Comparison of ENCODE assay signal across 15 mouse cellular contexts in the genomic region with DNA sequence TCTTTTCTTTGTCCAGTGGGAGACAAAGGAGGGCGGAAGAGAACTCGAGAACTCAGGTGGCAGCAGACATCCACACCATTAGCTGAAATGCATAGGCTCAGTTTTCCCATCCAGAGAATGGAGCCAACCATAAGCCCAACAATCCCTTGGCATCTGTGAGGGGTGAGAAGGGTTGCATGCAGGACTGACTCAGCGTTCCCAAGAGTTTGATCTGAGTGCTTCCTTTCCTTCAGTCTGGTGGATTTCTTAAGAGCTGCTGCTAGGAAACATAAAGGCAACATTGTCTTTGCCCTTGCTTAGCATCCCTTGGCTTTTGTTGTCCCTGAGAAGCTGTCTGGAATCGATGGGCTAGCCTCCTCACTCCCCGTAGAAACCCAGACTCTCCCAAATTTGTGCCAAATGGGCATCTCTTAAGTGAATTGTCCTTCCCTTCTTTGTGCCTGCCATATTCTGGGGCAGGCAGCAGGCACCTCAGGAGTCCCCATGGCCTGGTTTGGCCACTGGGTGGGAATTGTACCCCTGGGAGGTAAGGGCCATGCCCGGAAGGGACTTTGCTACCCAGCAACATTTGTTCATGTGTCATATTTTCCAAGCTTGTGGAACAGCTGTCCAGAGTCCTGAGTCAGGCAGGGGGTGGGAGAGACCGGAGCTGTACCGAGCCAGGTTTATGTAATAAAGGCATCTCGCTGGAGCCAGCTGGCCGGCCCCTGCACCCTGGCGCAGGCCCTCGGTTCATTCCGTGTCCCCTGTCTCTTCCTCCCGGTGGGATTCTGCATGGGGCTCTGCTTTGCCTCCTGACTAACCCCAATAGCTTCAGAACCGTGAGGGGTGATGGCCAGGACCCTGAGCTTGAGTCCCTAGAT. TPM values are rescaled to one million over a fixed set of nuclear protein-coding genes. Genes with fewer than 3 reads are reported as not detected.
DNase-seq lines count a peak whose midpoint lies in the region; ATAC-seq lines count a peak whose summit lies in the region.
"Had no signal": no experiment of that assay in that cellular context is flagged by ENCODE, and none has a peak within 500 bp of the region (broad histone marks: within the 10 kb centered on the region; RNA-seq: fewer than 3 reads in every experiment).

No protein-coding gene starts in this region.

- no peak overlapping the region for H3K4me3 ChIP-seq in limb, embryonic 13.5 days
- H3K4me3 ChIP-seq in limb, embryonic 10.5 days: no peak overlapping the region
- H3K4me3 ChIP-seq in hindbrain, embryonic 16.5 days (ENCODE audit: low read length): no peak overlapping the region
- H3K4me3 ChIP-seq: megakaryocyte, embryonic 14.5 days had no signal

- intact Hi-C loops in heart, postnatal 14 days (cut with DNase I): no loop called here

- no peaks in the 10 kb centered on the region for H3K27me3 ChIP-seq in limb, embryonic 13.5 days
- no peaks in the 10 kb centered on the region for H3K27me3 ChIP-seq in limb, embryonic 10.5 days (ENCODE audit: low read depth, poor library complexity, severe bottlenecking)
- no peaks in the 10 kb centered on the region for H3K27me3 ChIP-seq in hindbrain, embryonic 16.5 days (replicated peaks; ENCODE audit: control insufficient read depth, insufficient read depth, low read length)

- no peak overlapping the region for H3K27ac ChIP-seq in limb, embryonic 13.5 days
- H3K27ac ChIP-seq in limb, embryonic 10.5 days: no peak overlapping the region
- H3K27ac ChIP-seq in hindbrain, embryonic 16.5 days (ENCODE audit: low read depth, low read length): no peak overlapping the region

- no peak for DNase-seq in limb, embryonic 10.5 days (ENCODE audit: low spot score)
- peak; percentile 65 to 80 for DNase-seq in gastrocnemius, adult 8-10 months (ENCODE audit: low spot score in 2 of 2)
- peak; percentile 69 to 71 for DNase-seq in heart, postnatal 14 days
- DNase-seq in lung, postnatal 14 days: peak; percentile 51
- DNase-seq: adrenal gland, postnatal 25 days; cerebellum, adult 9-10 months; spleen, adult 18-20 months had no signal

- peaks cover 72% of the 10 kb centered on the region for H3K4me1 ChIP-seq in limb, embryonic 13.5 days
- H3K4me1 ChIP-seq in limb, embryonic 10.5 days: peaks cover 20% of the 10 kb centered on the region
- H3K4me1 ChIP-seq in hindbrain, embryonic 16.5 days (ENCODE audit: control insufficient read depth, insufficient read depth, low read depth, low read length): peaks cover 6% of the 10 kb centered on the region
- H3K4me1 ChIP-seq: megakaryocyte, embryonic 14.5 days had no signal

- H3K36me3 ChIP-seq in limb, embryonic 13.5 days: peaks cover 72% of the 10 kb centered on the region
- H3K36me3 ChIP-seq in limb, embryonic 10.5 days: peaks cover 56% of the 10 kb centered on the region
- no peaks in the 10 kb centered on the region for H3K36me3 ChIP-seq in hindbrain, embryonic 16.5 days (ENCODE audit: control insufficient read depth, insufficient read depth, low read length)

- ATAC-seq in limb, embryonic 13.5 days (ENCODE audit: low FRiP score, low read depth): peak; percentile 48; the same call in 1 of the 2 replicates
- ATAC-seq in hindbrain, embryonic 16.5 days: no peak
- ATAC-seq in granulocyte monocyte progenitor cell, adult 5-6 weeks (replicated peaks; ENCODE audit: poor library complexity, severe bottlenecking): no peak

- no peaks in the 10 kb centered on the region for H3K9me3 ChIP-seq in limb, embryonic 13.5 days
- no peaks in the 10 kb centered on the region for H3K9me3 ChIP-seq in limb, embryonic 10.5 days (replicated peaks)
- H3K9me3 ChIP-seq in hindbrain, embryonic 16.5 days (ENCODE audit: control insufficient read depth, low read length): no peaks in the 10 kb centered on the region
- H3K9me3 ChIP-seq: megakaryocyte, embryonic 14.5 days had no signal

- WGBS in limb, embryonic 13.5 days: 81% methylated on average over 15 of the region's 15 CpGs
- WGBS in limb, embryonic 10.5 days: 89% methylated on average over 15 of the region's 15 CpGs
- WGBS in hindbrain, embryonic 16.5 days: 72% methylated on average over 15 of the region's 15 CpGs

- no peak overlapping the region for H3K9ac ChIP-seq in limb, embryonic 13.5 days
- no peak overlapping the region for H3K9ac ChIP-seq in hindbrain, embryonic 16.5 days (ENCODE audit: low read depth, low read length)

- no peak overlapping the region for H3K4me2 ChIP-seq in limb, embryonic 13.5 days (replicated peaks)
- H3K4me2 ChIP-seq in hindbrain, embryonic 16.5 days (ENCODE audit: low read length): no peak overlapping the region

RNA-seq across cellular contexts. Expression of a gene that starts 7.5 kb away (rescaled TPM):
- 32.1 and 32.3 TPM in 2 replicates for polyA plus RNA-seq in limb, embryonic 13.5 days (2015; fragmentation: Nextera tagmentation; extraction: Ambion mirVana)
- polyA plus RNA-seq in limb, embryonic 10.5 days (2016; fragmentation: Nextera tagmentation; extraction: Ambion mirVana): 7.4 and 9.4 TPM in 2 replicates
- under 1 TPM; 0.17 to 0.67 (median 0.65) TPM for total RNA-seq in gastrocnemius, adult 8-10 months (2022)
- total RNA-seq in heart, postnatal 14 days (2021): 1 to 10 TPM; 2.4 to 3.4 TPM
- polyA plus RNA-seq in hindbrain, embryonic 16.5 days (2015; fragmentation: Nextera tagmentation; extraction: Ambion mirVana): 2.7 and 3.1 TPM in 2 replicates
- 0.32 TPM in 2 replicates for total RNA-seq in granulocyte monocyte progenitor cell, adult 5-6 weeks (2014; fragmentation: Nextera tagmentation)
- 0.10 and 0.60 TPM in 2 replicates for total RNA-seq in granulocyte monocyte progenitor cell, adult 5-6 weeks (2017)
- total RNA-seq: MEL had no signal

RNA-seq across cellular contexts. Expression of a gene that starts 49.4 kb away (rescaled TPM):
- polyA plus RNA-seq in limb, embryonic 13.5 days (2015; fragmentation: Nextera tagmentation; extraction: Ambion mirVana): 0.10 and 0.13 TPM in 2 replicates
- polyA plus RNA-seq in limb, embryonic 10.5 days (2016; fragmentation: Nextera tagmentation; extraction: Ambion mirVana): 0.08 and 0.29 TPM in 2 replicates
- total RNA-seq in gastrocnemius, adult 8-10 months (2022): not detected
- total RNA-seq in heart, postnatal 14 days (2021): not detected
- polyA plus RNA-seq in hindbrain, embryonic 16.5 days (2015; fragmentation: Nextera tagmentation; extraction: Ambion mirVana): not detected in 2 replicates
- not detected in 2 replicates for total RNA-seq in granulocyte monocyte progenitor cell, adult 5-6 weeks (2014; fragmentation: Nextera tagmentation)
- not detected in 2 replicates for total RNA-seq in granulocyte monocyte progenitor cell, adult 5-6 weeks (2017)
- total RNA-seq: adrenal gland, postnatal 25 days; gastrocnemius, postnatal 4 days; MEL had no signal
- polyA plus RNA-seq: limb, embryonic 11.5 days; neural tube, embryonic 11.5 days had no signal
